Mouse (Mus musculus) ES-E14 (cell line): ENCODE data around the gene Chrm5.

Experiments
- HCFC1 ChIP-seq: IDR thresholded peaks from 2 replicates; pipeline ENCODE4 v1.6.1; 2012; ENCODE audit warnings: low read length, inconsistent platforms, borderline replicate concordance; ENCODE audit not compliant: insufficient read depth
- MAFK ChIP-seq: IDR thresholded peaks from 2 replicates; pipeline ENCODE4 v1.6.1; 2014; ENCODE audit warnings: mild to moderate bottlenecking, low read depth, low read length, inconsistent platforms; ENCODE audit not compliant: insufficient read depth
- ZC3H11A ChIP-seq: IDR thresholded peaks from 2 replicates; pipeline ENCODE4 v1.6.1; 2012; ENCODE audit warnings: low read depth, mild to moderate bottlenecking, inconsistent platforms, low read length, borderline replicate concordance

GRCm38 (mm10) chr2:112483334-112483651 is 2.7 kb upstream of the Chrm5 start:
- no peak for TF ChIP-seq ZC3H11A
- TF ChIP-seq HCFC1, result no peak
- TF ChIP-seq MAFK, result no peak
